Mouse (Mus musculus): ENCODE data around the gene Map4k1.

GRCm38 (mm10) chr7:29031641-29032040 is 49.8 kb downstream of the Map4k1 start:
- no peak for TF ChIP-seq GATA1 (IDR thresholded peaks at IDR 0.05; ENCODE audit: borderline replicate concordance, low read length)
- no peak for TF ChIP-seq FLI1 (IDR thresholded peaks at IDR 0.05; ENCODE audit: low read length)

All from megakaryocyte, embryonic 14.5 days (primary cell).